Mouse (Mus musculus): ENCODE data around the gene Gpbar1.
"Not testable (repeated sequence)": the region's sequence is repeated elsewhere in the genome, so short reads cannot be mapped to it uniquely, and the experiment has no call there.

Gene Gpbar1

DNA sequence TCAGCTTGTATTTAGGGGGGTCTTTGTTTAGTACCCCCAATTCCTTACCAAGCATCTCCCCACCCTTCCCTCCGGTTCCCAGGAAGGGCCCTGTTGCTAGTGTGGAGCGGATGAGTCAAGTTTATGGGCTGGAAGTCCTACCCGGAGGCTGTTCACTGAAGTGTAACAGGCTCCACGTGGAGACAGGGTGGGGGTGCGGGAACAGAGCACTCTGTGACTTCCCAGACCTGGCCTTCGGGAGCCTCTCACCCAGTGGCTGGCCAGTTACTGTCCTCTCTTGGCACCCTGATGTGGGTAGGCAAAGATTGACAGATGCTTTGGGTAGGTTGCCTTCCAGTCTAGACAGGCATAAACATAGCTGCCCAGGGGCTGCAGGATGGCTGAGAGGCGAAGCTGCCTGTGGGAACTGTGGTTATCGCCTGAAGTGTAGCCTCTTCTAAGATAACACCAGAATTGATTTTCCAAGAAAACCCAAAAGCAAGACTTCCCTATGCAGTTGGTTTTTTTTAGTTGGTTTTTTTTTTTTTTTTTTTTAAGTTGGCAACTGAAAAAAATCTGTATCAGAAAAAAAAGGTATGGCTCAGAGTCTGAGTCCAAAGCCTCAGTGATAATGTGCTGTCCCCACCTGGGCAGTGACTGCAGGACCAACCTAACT, 340 bp upstream of the Gpbar1 start:
- DNase-seq (ENCODE audit: low spot score in 2 of 2): no peak

DNA sequence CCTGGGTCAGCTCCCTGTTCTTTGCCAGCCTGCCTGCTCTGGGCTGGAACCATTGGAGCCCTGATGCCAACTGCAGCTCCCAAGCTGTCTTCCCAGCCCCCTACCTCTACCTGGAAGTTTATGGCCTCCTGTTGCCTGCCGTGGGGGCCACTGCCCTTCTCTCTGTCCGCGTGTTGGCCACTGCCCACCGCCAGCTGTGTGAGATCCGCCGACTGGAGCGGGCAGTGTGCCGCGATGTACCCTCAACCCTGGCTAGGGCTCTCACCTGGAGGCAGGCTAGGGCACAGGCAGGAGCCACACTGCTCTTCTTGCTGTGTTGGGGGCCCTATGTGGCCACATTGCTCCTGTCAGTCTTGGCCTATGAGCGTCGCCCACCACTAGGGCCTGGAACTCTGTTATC, 638 bp downstream of the Gpbar1 start:
- DNase-seq (ENCODE audit: low spot score in 2 of 2): no peak

DNA sequence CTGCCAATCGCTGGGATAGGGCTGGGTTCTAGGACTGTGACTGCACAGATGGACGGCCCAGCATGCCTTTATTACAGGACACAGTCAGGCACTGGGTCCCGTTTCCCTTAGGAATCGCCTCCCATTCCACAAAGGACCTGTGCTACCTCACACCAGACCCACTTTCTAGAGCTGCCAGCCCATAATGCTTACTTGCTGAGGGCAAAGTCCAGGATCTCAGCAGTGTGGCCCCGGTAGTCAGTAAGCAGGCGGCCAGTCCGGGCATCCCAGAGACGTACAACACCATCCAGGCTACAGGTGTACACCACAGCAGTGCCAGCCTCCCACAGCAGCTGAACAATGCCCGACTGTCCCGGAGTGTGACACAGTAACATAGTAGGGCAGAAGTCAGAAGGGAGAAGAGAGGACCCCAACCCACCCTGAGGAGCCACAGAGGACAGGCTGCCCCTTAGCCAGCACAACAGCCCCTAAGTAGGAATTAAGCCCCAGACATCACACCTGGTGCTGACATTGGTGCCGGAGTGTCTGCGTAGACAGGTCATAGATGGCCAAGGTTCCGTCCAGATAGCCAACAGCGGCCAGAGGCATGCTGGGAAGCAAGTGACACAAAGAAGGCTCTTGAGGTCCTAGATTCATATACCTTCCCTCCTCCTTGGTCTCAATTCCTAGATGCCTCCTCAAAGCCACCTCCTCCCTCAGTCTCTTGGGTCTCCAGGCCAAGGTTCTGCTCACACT, 2.4 kb downstream of the Gpbar1 start:
- DNase-seq (ENCODE audit: low spot score in 2 of 2): no peak

DNA sequence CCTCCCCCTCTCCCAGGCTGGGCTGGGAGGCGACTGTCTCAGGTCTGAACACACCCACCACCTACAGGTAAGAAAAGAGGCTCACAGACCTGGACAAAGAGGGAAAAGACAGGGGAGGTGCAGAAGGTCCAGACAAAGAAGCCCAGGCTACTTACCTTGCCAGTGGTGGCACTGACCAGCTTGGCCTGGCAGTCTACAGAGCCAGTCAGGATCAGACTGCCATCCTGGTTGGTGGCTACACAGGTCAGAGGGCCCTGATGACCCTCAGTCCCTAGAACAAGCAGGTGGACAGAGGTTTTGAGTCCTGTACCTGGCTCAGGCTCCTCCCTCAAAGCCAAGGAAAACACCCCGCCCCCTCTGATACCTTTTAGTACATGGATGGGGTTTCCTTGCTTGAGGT, 3.0 kb downstream of the Gpbar1 start:
- no peak for DNase-seq (ENCODE audit: low spot score in 2 of 2)

DNA sequence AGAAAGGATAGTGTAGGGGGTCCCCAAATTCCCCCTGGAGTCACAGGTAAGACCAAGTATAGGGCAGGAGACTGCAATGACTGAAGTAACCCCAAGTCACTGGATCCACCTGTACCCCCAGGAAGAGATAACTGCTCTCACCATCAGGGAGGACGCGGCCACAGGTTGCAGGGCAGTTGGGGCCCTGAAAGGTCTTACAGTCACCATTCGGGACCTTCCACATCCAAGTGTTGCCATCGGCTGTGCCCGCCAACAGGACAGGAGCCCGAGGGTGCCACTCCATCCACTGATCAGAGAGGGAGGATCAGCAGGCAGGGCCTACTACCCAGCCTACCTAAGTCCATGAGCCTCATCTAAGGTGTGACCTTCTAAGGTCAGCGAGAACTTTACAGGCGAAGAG, 3.5 kb downstream of the Gpbar1 start:
- DNase-seq (ENCODE audit: low spot score in 2 of 2): no peak

DNA sequence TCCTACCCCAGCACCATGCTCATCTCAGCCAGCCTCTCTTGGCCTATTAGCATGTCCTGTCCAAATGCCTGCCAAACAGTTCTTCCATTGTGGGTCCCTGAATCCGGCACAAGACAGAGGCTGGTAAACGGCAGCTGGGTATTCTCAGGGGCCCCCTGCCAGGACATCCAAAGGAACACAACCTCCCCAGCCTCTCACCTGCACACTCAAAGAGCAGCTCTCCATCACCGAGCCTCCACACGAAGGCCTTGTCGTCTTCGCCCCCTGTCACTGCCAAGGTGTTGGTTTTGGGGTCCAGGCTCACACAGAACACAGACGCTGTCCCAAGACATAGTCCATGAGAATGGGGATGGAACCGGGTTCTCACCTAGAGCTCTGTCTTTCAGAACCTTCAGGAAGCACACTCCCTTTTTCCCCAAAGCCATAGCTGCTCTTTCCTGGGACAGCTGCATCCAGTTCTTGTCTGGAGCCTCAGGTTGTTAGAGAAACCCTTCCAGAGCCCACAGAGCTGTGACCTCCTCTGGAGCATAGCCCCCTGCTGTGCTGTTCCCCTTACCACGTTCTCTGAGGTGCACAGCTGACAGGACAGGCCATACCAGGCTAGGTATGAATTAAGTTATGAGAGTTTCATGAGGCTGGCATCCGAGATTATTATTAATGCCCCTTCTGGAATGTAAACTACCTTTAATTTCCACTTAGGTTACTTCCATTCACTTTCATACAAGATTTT, 4.7 kb downstream of the Gpbar1 start:
- no peak for DNase-seq (ENCODE audit: low spot score in 2 of 2)

DNA sequence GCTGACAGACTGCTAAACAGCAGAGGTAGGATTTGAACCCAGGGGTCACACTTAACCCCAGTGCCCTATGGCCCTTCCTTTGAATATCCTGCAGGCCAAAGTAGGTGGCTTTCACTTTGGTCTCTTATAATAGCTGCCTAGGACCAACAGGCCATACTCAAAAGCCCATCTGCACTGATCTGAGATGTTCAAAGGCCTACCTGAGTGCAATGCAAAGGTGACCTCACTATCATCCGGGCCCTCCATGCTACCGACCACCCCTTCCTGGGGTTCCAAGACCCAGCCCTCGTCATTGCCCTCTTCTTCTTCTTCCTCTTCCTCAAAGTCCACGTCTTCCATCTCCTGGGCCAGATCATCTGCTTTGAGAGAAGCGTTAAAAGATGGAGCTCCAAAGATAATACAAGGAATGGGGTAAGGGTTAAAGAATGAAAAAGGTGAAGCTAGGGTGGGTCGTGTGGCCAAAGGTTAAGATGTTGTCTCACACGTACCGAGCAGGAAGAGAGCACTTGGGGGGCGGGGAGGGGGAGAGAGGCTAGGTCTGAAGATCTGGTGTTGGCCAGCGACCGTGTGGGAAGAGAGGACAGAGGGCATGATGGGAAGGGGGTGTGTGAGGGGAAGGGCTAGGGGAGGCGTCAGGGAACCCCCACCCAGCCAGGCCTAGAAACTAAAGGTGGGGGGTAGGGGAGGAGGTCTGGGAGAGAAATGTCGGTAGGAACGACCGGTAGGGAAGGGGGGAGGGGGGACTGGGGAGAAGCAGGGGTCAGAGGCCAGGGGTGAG, 5.5 kb downstream of the Gpbar1 start:
- no peak for DNase-seq (ENCODE audit: low spot score in 2 of 2)

DNA sequence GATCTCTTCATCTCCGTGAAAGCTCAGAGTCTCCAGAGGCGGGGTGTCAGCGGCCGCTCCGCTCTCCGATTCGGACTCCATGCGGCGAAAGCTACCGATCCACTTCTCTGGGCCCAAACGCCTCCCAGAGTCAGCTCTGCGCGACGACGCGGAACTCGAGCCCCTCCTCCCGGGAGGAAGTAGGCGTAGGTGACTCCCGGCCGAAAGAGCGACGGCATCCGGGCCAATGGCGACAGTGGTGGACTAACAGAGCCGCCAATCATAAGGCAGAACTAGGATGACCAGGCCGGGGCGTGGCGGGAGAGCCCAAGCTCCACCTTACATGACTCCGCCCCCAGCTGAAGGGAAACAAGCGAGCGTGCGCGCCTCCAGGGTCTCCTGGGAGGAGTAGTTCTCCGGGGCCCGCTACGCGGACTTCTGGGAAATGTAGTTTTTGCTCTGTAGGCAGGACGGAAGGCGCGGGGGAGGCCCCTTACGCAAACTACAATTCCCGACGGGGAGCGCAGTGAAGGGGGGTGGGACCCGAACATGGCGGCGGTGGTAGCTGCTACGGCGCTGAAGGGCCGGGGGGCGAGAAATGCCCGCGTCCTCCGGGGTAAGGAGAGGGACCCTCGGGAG, 6.3 kb downstream of the Gpbar1 start, which contains the start of the genes Aamp and Pnkd:
Gene Aamp (minus strand): TSS at position 196 of the 618 bp plus-strand sequence.
Gene Pnkd (plus strand): TSS at position 388 of the 618 bp plus-strand sequence.
- peak; percentile 95 to 99 for DNase-seq (ENCODE audit: low spot score in 2 of 2)

DNA sequence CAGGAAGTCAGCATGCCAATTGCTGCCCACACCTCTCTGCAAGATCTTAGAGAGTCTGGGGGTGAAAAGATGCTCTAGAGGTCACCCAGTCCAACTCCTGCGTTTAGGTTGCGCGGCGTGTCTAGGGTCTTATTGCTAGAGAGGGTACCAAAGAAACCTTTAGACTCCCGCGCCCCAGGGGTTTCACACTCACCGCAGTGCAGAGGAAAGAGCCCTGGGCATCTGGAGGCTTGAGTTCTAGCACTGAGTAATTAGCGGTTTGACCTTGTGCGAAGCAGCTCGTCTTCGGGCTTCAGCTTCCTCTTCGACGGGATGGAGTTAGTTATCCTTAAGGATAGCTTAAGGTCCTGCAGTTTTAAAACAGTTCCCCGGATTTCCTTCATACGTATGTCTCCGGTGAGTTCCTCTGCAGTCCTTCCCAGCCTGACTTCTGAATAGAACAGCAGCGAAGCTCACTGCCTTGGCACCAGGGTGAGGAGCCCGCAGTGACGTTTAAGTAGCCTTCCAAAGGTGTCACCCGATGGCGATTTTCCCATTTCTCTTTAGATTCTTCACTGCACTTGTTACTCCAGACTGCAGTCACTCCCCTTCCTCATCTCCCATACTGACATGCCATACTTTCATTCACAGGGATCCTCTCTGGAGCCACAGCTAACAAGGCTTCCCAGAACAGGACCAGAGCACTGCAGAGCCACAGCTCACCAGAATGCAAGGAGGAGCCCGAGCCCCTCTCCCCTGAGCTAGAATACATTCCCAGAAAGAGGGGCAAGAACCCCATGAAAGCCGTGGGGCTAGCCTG, 7.1 kb downstream of the Gpbar1 start:
- no peak for DNase-seq (ENCODE audit: low spot score in 2 of 2)

DNA sequence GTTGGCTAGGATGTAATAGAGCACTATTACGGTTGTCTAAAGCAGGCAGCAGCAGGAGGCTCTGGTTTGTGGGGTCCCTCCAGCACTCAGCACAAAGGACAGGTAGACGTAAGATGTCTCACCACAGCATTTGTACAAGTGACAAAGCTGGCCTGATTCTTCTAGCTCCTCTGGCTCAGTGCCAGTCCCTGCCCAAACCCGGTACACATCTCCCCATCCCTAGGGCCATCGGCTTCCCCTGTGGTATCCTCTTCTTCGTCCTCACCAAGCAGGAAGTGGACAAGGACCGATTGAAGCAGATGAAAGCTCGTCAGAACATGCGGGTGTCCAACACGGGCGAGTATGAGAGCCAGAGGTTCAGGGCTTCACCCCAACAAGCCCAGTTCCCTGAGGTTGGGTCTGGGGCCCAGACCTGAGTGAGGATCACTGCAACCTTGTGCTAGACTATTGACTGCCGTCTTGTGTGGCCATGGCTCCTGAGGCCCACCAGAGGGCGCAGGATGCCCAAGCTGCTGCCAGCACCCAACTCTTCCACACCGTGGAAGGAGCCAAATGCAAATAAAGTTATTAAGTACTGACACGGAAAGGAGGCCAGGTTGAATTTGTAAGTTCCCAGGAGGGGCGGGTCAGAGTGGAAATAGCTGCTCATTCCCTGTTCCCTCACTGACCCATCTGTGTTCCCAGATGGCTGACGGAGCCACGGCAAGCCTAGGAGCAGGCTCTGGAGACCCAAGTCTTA, 8.7 kb downstream of the Gpbar1 start:
- not testable (repeated sequence) for DNase-seq (ENCODE audit: low spot score in 2 of 2)

DNA sequence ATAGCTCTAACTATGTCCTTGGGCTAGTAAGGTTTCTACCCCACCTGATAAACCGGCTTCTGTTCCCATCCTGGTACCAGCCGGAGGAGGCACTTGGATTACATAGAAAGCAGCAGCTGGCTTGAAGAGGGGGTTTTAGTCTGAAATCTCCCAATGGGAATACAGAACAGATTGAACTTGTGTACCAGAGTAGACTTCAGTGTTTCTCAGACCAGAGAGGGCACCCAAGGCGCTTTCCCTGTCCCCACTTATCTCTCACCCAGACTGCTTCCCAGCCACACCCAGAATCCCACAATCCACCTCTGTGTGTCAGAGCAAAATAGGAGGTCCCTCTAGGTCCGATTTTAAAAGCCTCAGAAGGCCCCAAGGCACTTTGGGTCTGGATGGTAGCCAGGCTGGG, 10.0 kb downstream of the Gpbar1 start:
- DNase-seq (ENCODE audit: low spot score in 2 of 2): no peak

DNA sequence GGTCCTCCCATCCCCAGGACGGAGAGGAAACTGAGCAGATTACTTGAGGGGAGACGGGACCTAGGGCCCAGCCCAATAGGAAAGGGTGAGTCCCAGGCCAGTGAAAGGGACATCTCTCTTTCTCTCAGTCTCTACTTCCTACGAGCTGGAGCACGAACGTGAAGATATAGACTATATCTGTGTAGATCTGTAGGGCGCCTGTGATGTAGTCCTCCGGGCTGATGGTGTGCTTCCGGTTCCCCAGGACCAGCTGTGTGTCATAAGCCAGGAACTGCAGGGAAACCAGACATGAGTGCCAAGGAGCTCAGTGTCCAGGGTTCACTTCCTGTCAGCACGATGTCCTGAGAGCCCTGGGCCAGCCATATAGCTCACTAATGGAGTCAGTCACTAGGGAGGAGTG, 10.9 kb downstream of the Gpbar1 start:
- DNase-seq (ENCODE audit: low spot score in 2 of 2): no peak

DNA sequence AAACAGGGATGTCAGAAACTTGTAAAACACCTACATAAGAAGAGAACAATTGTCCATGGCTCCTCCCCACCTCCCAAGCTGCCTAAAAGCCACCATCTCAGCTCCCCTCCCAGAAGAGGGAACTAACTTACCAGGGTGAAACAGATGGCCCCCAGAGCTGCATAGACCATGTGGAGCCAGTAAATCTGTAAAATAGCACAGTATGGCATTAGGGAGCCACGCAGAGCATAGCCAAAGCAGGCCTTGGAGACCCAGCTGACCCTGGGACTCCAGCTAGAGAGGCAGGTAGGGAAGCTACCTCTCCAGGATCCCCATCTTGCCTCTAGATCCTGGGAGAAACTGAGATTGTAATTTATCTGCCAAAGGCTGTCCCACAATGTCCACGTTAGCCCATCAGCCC, 11.4 kb downstream of the Gpbar1 start:
- no peak for DNase-seq (ENCODE audit: low spot score in 2 of 2)

DNA sequence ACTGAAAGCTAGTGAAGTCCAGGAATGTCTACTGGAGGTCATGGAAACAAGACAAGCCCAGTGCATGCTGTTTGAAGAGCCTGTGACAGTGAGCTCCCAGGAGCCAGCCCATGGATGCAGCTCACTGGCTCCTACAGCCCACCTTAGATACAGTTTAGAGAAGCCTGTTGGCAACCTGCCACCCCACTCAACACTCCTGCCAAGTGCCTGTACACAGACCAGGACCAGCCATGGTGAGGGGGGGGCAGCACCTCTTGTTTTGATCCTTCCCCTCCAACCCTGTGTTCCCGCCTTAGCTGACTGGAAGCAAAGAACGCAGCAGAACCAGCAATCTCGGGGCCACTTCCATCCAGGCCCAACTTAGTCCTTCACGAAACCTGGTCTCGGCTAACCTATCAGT, 11.8 kb downstream of the Gpbar1 start:
- no peak for DNase-seq (ENCODE audit: low spot score in 2 of 2)

DNA sequence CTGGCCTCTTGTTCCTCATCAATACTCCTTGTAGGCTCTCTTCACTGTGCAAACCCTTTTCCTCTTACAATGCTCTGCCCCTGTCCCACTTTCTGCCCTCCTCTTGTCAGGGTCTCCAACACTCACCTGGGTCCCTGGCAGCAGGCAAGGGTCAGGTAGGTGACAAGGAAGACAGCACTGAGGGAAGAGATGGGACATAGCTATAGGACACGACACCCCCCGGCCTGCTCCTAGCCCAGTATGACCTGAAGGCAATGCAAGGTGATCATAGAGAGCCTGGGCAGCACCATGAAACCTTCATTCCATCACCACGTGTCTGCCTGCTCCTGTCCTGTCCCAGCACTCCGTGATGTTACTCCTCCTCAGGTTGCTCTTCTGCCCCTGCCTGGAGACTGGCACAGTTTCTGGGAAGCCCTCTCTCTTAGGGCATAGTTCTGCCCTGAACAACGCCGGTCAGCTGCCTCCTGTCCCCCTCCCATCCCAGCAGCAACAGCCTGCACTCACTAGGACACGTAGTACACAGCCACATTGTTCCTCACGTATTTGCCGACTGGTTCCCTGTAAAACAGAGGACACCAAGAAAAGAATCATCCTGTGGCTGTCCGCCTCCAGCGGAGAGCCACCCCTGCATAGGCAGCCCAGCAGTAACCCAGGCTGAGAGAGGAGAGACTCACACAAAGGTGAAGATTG, 14.1 kb downstream of the Gpbar1 start:
- DNase-seq (ENCODE audit: low spot score in 2 of 2): no peak

DNA sequence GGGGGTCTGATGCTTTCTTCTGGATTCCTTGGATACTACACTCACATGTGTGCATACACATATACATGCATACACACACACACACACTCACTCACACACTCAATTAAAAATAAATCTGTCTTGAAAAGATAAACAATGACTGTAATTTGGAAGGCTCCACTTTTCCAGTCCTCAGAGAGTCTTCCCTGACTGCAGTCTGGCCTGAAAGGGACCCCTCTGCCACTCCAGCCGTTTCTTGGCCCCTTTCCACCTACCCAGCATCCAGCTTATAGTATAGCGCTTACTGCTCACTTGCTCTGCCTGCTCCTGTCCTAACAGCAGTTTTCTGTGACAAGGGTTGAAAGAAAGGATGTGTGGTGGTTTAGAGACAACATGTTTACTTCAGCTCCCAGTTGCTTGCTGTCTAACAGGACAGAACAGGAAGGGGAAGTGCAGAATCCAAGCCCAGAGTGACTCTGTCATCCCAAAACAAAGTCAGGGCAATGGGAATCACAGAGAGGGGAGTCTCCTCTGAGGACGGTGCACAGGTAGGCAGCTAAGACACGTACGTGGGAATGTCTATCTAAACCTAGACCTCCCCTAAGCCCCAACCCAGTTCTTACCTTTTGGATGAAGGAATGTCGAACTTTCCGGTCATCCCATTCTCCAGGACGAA, 15.1 kb downstream of the Gpbar1 start:
- DNase-seq (ENCODE audit: low spot score in 2 of 2): no peak

DNA sequence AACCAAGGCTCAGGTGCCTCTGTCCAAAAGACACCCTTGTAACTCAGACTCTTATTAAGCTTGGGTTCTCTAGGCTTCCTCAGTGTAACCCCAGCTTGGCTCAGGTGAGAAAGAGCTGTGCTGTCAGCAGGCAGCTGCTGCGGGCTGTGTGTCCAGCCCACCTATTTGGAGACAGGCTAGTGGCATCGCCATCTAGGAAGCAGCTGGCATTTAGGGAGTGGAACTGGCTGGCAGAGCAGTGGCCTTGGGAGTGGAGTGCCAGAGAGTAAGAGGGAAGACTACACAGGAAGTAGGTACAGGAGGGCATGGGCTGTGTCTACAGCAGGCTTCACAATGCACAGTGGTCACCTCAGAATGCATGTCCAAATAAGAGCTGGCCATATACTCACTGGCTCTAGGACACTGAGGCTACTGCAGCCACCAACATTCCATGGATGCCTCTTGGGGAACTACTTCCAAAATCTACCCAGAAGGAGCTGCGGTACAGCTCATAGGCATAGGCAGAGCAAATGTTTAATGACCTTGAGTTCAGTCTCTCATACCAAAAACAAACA, 15.8 kb downstream of the Gpbar1 start:
- no peak for DNase-seq (ENCODE audit: low spot score in 2 of 2)

DNA sequence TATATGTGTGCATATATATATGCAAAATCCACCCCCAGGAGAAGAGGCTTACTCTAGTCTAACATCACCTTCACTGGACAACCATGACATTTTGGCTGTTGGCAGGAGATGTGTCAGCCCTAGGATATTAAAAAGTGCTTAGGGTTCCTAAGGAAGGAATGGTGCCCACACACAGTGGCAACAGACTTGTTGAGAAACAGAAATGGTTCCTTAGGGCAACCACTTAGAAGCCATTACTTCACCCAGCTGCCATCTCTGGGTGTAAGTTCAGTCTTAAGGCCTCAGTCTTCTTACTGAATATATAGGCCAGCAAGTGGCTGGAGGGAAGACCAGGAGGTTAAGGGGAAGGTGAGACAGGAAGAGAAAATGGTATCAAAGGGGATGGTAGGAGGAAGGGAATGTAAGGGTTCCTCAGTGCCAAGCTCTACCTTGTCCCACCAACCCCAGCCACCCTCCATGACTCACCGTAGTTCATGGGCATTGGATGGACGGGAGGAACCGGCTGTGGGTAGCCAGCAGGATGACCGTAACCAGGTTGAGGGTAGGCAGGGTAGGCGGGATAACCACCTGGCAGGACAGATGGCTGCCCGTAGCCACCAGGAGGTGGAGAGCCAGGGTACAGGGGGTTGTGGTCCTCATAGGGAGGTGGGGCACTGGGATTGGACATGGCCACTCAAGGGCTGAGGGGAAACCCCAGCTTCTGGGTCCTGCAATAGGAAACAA, 16.5 kb downstream of the Gpbar1 start:
- DNase-seq (ENCODE audit: low spot score in 2 of 2): no peak
